Mouse (Mus musculus) c-Kit-positive CD71-negative TER-119-negative erythroid progenitor cells, embryonic 14.5 days (primary cell): ENCODE measurements around the gene Gm20388.

Experiments
- DNase-seq: peaks from one replicate; pipeline ENCODE4 v3.0.0-alpha.2; 2013; ENCODE audit warnings: low read depth

The Gm20388 gene

GRCm38 (mm10) chr8:120685097-120685496, 774.5 kb downstream of the Gm20388 start:
- DNase-seq = no peak

- no peak for DNase-seq
Observed at GRCm38 (mm10) chr8:120685591-120685990, 775.0 kb downstream of the Gm20388 start.

- no peak for DNase-seq
Observed at GRCm38 (mm10) chr8:120686051-120686450, 775.4 kb downstream of the Gm20388 start.

- DNase-seq = no peak
Observed at GRCm38 (mm10) chr8:120686576-120686975, 775.9 kb downstream of the Gm20388 start.

- DNase-seq = no peak
Observed at GRCm38 (mm10) chr8:120687786-120688185, 777.1 kb downstream of the Gm20388 start.

- DNase-seq = no peak
Observed at GRCm38 (mm10) chr8:120688511-120688910, 777.9 kb downstream of the Gm20388 start.

GRCm38 (mm10) chr8:120692934-120693333, 782.3 kb downstream of the Gm20388 start:
- DNase-seq = no peak

- peak; percentile 46 for DNase-seq
Observed at GRCm38 (mm10) chr8:120693861-120694493, 783.3 kb downstream of the Gm20388 start.

GRCm38 (mm10) chr8:120696401-120697153, 785.9 kb downstream of the Gm20388 start:
- DNase-seq = no peak

- peak; percentile 53 for DNase-seq
Observed at GRCm38 (mm10) chr8:120697154-120697978, 786.7 kb downstream of the Gm20388 start.

- no peak for DNase-seq
Observed at GRCm38 (mm10) chr8:120697979-120698272, 787.3 kb downstream of the Gm20388 start.

- DNase-seq = no peak
Observed at GRCm38 (mm10) chr8:120698426-120698825, 787.8 kb downstream of the Gm20388 start.

GRCm38 (mm10) chr8:120699079-120699478, 788.4 kb downstream of the Gm20388 start:
- no peak for DNase-seq

GRCm38 (mm10) chr8:120699565-120699964, 788.9 kb downstream of the Gm20388 start:
- no peak for DNase-seq

GRCm38 (mm10) chr8:120700053-120700452, 789.4 kb downstream of the Gm20388 start:
- DNase-seq = no peak

- DNase-seq = no peak
Observed at GRCm38 (mm10) chr8:120701758-120702465, 791.3 kb downstream of the Gm20388 start.

- DNase-seq = no peak
Observed at GRCm38 (mm10) chr8:120704203-120704602, 793.6 kb downstream of the Gm20388 start.

- no peak for DNase-seq
Observed at GRCm38 (mm10) chr8:120705163-120705562, 794.5 kb downstream of the Gm20388 start.

GRCm38 (mm10) chr8:120706193-120706592, 795.6 kb downstream of the Gm20388 start:
- DNase-seq = no peak

GRCm38 (mm10) chr8:120709176-120709575, 798.5 kb downstream of the Gm20388 start:
- DNase-seq = no peak

GRCm38 (mm10) chr8:120715200-120715599, 804.6 kb downstream of the Gm20388 start:
- DNase-seq = no peak

- DNase-seq = no peak
Observed at GRCm38 (mm10) chr8:120715996-120716680, 805.5 kb downstream of the Gm20388 start.
